Comparison of ENCODE assay signal across 23 mouse cellular contexts in genomic region chr1:7388627-7389026, GRCm38 (mm10).
"Had no signal": no experiment of that assay in that cellular context is flagged by ENCODE, and none has a peak within 500 bp of the region (broad histone marks: within the 10 kb centered on the region; RNA-seq: fewer than 3 reads in every experiment).

No protein-coding gene starts in this region.

- H3K9ac ChIP-seq: heart, embryonic 12.5 days; hindbrain, embryonic 13.5 days; hindbrain, embryonic 15.5 days; limb, embryonic 12.5 days had no signal

- DNase-seq: gastrocnemius, adult 2 months; gastrocnemius, postnatal 10 days; gastrocnemius, postnatal 25 days; heart, adult 18-20 months; heart, postnatal 10 days; heart, postnatal 4 days; kidney, adult 18-20 months; kidney, adult 8-10 months; kidney, postnatal 10 days; kidney, postnatal 25 days; kidney, postnatal 4 days; liver had no signal

- H3K27ac ChIP-seq: gastrocnemius, adult 2 months; heart, embryonic 10.5 days; hindbrain, embryonic 10.5 days; hindbrain, embryonic 13.5 days; hindbrain, embryonic 15.5 days; layer of hippocampus, adult 2 months; left cerebral cortex, adult 2 months; limb, embryonic 10.5 days; limb, embryonic 12.5 days had no signal

- H3K27me3 ChIP-seq: heart, embryonic 12.5 days; hindbrain, embryonic 13.5 days; hindbrain, embryonic 15.5 days; limb, embryonic 12.5 days had no signal

- H3K9me3 ChIP-seq: heart, embryonic 10.5 days; heart, embryonic 12.5 days; hindbrain, embryonic 10.5 days; hindbrain, embryonic 13.5 days; hindbrain, embryonic 15.5 days; limb, embryonic 10.5 days; limb, embryonic 12.5 days had no signal

- H3K36me3 ChIP-seq: heart, embryonic 10.5 days; heart, embryonic 12.5 days; hindbrain, embryonic 10.5 days; hindbrain, embryonic 13.5 days; hindbrain, embryonic 15.5 days; limb, embryonic 10.5 days; limb, embryonic 12.5 days had no signal

- H3K4me2 ChIP-seq: heart, embryonic 12.5 days; hindbrain, embryonic 13.5 days; hindbrain, embryonic 15.5 days; limb, embryonic 12.5 days had no signal

- ATAC-seq: inflammation-experienced regulatory T-cells, adult 6 months; intestine, embryonic 16.5 days had no signal

- H3K4me1 ChIP-seq: heart, embryonic 10.5 days; heart, embryonic 12.5 days; hindbrain, embryonic 10.5 days; hindbrain, embryonic 13.5 days; hindbrain, embryonic 15.5 days; limb, embryonic 10.5 days; limb, embryonic 12.5 days had no signal

- H3K4me3 ChIP-seq: gastrocnemius, adult 2 months; heart, embryonic 10.5 days; heart, embryonic 12.5 days; hindbrain, embryonic 10.5 days; hindbrain, embryonic 13.5 days; hindbrain, embryonic 15.5 days; layer of hippocampus, adult 2 months; left cerebral cortex, adult 2 months; limb, embryonic 10.5 days; limb, embryonic 12.5 days had no signal
